Mouse (Mus musculus): Measurements from ENCODE around the gene Calhm1. TPM values are rescaled to one million over a fixed set of nuclear protein-coding genes. Genes with fewer than 3 reads are reported as not detected.

Calhm1 gene
- total RNA-seq, 2 experiments from 2014 or later: not detected

DNA sequence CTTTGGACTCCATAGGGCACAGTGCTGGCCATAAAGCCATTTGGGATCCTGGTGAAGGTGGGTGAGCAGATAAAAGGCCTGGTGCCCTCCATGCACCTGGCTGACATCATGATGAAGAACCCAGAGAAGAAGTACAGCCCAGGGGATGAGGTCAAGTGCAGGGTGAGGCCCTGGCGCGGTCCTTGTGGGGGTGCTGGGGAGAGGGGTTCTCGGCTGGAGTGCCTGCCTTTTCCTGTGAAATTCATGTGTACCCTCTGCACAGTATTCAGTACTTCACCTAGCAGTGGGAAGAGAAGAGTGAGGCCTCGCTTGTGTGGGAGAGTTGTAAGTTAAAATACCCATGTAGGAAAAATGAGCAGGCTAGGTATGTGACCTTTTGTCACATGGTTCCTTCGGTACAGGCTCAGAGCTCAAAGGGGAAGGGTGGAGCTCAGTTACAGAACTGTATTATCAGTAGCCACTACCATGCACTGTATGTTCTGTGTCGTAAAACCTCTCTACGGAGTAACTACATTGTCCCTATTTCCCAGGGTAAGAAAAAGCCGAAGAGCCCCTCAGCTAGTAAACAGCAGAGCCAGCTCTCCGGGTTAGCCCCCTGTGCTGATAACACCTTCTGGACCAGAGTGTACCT, 39.3 kb downstream of the Calhm1 start:
- no peak for DNase-seq (ENCODE audit: low spot score in 2 of 2)
- intact Hi-C loops (cut with DNase I): no loop called here

GRCm38 (mm10) chr19:47101080-47101479, 43.0 kb downstream of the Calhm1 start:
- intact Hi-C loops (cut with DNase I): no loop called here
- DNase-seq (ENCODE audit: low spot score in 2 of 2): no peak

Other genes starting within 250 kb of the Calhm1 start
- 100 to 1,000 TPM; 209 to 221 TPM for gene Ina, start 129.6 kb downstream of the Calhm1 start, total RNA-seq (2021)
- 10 to 100 TPM; 68.1 to 78.8 TPM for gene Nt5c2, start 129.1 kb downstream of the Calhm1 start, total RNA-seq (2021)
- 10 to 100 TPM; 11.7 to 18.1 TPM for gene Pcgf6, start 93.3 kb downstream of the Calhm1 start, total RNA-seq (2021)
- 1 to 10 TPM; 5.9 to 6.0 TPM for gene Taf5, start 76.5 kb downstream of the Calhm1 start, total RNA-seq (2021)
- 100 to 1,000 TPM; 648 to 693 TPM for gene Usmg5, start 53.6 kb downstream of the Calhm1 start, total RNA-seq (2021)
- 10 to 100 TPM; 12.5 to 16.2 TPM for gene Pdcd11, start 53.5 kb downstream of the Calhm1 start, total RNA-seq (2021)
- 1 to 10 TPM; 6.1 to 6.7 TPM for gene Calhm2, start 6.0 kb downstream of the Calhm1 start, total RNA-seq (2021)
- gene Calhm3, start 13.5 kb upstream of the Calhm1 start, total RNA-seq (2021): not detected
- 100 to 1,000 TPM; 201 to 207 TPM for gene Neurl1a, start 34.6 kb upstream of the Calhm1 start, total RNA-seq (2021)